Mouse (Mus musculus) brain, adult 2 months (tissue): ENCODE data around the gene Apon.
"Not testable (repeated sequence)": the region's sequence is repeated elsewhere in the genome, so short reads cannot be mapped to it uniquely, and the experiment has no call there.

Experiments used
- DNase-seq: peaks from one replicate; pipeline ENCODE4 v3.0.0; 2011; ENCODE audit warnings: low read depth, low spot score

Gene Apon

GRCm38 (mm10) chr10:128232420-128232985 lies 21.4 kb upstream of the Apon start:
- peak; percentile 95 for DNase-seq

DNA sequence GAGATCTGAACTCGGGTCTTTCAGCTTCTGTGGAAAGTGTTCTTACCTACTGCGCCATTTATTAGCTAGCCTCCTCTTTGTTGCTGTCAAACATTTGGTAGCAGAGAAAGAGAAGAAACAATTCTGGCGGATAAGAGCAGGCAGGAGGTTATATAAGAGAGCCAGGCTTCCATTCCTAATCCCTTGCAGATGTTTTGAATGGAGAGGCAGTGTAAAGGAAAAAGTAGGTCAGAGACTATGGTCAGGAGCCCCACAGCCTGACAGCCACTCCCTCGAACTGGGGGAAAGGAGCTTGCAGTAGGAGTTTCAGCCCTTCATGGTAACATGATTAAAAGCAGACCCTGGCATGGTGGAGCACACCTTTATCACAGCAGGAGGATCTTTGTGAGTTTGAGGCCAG lies 17.6 kb upstream of the Apon start:
- DNase-seq = peak; percentile 29

- peak; percentile 71 for DNase-seq
These were observed 16.0 kb upstream of the Apon start for GRCm38 (mm10) chr10:128237807-128238480.

GRCm38 (mm10) chr10:128239140-128239539 lies 14.8 kb upstream of the Apon start:
- DNase-seq = no peak

DNA sequence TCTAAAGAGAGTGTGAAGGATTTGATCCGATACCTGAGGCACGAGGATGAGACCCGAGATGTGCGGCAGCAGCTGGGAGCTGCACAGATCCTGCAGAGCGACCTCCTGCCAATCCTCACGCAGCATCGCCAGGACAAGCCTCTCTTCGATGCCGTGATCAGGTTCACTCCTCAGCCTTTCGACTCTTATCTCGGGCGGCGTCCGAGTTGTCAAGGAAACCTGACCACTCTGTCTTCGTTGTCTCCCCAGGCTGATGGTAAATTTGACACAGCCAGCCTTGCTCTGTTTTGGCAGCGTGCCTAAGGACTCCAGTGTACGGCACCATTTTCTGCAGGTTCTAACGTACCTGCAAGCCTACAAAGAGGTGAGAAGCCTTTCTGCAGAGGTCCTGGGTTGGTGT lies 13.8 kb upstream of the Apon start:
- DNase-seq = no peak

DNA sequence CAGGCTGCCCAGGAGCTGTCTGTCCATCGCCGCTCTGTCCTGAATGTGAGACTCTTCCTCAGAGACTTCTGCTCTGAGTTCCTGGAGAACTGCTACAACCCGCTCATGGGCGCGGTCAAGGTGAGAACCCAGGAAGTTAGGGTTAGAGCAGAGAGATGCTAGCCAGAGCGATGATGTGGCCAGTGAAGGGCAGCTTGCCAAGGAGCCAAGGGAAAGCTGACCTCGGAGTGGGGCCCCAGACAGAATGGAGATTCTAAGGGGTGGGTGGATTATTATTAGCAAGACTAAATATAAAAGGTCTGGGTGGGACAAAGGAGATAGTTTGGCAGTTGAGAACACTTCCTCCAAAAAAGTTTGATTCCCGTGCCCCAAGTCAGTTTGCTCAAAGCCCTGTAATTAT lies 10.6 kb upstream of the Apon start:
- DNase-seq = no peak

GRCm38 (mm10) chr10:128244121-128244520 lies 9.8 kb upstream of the Apon start:
- no peak for DNase-seq

GRCm38 (mm10) chr10:128247020-128247732 lies 6.7 kb upstream of the Apon start:
- DNase-seq = no peak

GRCm38 (mm10) chr10:128250565-128250964 lies 3.3 kb upstream of the Apon start:
- no peak for DNase-seq

GRCm38 (mm10) chr10:128255925-128256324 lies 2.0 kb downstream of the Apon start:
- no peak for DNase-seq

DNA sequence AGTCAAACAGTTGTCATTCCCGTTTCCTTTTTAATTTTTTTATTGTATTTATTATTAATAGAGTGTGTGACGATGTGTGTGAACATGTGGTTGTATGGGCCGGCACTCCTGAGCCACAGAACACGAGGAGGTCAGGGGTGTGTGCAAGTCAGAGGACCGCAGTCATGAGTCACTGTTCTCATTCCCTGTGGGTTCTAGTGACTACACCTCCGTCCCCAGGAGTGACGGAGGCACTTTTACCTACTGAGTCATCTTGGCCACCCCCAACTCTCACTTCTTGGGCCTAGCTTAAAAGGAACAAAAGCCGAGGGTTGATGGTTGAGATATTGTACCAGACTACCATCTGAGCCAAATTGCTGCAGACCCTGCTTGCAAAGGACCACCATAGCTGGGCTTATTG lies 2.4 kb downstream of the Apon start:
- DNase-seq = peak; percentile 56

DNA sequence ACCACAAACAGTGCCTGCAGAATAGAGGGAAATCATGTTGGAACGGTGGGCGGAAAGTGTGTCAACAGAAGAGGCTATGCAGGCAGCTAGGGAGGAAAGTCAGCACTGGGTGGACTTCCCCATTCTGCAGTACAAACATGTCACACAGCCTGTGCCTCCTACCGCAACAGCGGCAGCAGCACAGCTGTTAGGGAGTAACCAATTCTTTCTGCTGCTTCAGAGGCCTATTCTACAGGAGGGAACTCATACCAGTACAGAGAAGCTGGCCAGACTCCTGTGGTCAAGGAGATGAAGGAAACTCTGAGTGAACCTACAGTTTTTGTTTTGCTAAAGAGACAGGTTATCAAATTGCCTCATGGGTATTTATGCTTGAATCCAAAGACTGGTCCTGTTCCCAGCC lies 5.1 kb downstream of the Apon start:
- peak; percentile 44 for DNase-seq

DNA sequence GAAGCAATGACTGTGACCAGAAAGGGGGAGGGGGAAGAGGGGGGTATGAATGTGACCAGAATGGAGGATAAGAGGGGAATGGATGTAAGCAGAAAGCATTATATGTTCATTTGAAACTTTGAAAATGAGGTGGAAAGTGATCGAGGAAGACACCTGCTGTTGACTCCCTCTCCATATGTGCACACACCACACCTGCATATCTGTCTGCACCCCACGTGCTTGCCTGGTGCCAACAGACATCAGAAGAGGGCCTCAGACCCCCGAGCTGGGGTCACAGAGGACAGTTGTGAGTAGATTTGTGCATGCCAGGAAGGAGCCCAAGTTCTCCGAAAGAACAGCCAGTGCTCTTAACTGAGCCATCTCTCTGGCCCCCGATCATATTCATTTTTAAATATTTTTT lies 6.0 kb downstream of the Apon start:
- DNase-seq = no peak

GRCm38 (mm10) chr10:128260376-128260775 lies 6.5 kb downstream of the Apon start:
- DNase-seq = not testable (repeated sequence)

DNA sequence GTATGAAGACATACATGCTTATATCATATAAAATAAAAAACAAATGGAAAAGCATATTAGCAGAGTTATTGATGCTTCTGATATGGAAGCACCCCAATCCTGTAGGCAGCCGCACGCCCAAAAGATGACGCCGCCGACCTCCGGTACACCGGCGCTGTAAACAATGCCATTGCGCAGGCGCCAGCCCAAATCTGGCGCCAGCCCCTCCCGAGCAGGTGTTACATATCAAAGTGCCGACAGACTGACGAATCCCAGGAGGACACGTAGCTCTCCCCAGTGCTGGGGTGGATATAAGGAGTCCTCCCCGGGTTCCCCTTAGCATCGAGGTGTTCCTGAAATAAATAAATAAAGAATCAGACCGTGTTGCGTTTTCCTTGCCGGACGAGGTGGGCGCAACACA lies 8.4 kb downstream of the Apon start:
- no peak for DNase-seq

DNA sequence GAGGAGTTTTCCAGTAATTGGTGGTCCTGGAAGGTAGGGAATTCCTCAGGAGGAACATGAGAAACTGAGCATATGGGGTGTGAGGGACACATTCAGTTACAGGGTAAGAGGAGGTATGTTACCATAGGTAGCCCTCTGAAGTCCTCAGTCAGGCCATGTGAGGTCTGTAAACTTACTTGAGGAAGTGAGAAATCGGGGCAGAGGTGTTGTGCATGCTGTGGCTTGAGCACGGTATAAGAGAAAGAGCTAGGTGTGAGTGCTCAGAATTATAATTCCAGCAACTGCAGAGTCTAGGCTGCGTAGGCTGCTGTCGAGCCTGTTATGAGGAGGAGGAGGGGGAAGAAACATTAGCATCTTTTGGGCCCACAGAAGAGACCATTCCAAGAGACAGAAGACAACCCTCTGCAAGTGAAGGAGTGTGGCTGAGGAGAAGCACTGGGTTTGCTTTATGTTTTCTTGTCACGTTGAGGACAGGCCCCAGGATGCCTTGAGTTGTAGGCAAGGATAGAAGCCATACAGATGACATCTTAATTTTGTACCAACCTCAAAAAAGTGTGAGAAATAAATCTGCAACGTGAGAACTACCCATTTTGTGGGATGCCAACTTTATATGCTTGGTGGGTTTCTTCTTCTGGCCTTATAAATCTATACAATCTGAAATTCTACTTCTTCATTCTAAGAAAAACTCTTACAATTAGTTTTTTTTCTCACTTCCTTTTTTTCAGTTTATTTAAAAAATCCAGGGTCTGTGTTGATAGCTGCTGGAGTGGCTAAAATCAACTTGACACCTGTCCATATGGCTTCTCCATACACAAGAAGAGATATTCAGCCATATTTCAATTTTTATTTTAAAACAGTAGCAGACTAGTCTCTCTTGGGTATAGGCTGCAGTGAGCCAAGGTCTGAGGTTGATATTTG lies 9.8 kb downstream of the Apon start:
- peak; percentile 33 for DNase-seq

GRCm38 (mm10) chr10:128268371-128268770 lies 14.5 kb downstream of the Apon start, which contains the start of gene Apof:
TSS of gene Apof (plus strand) at chr10:128268671.
- no peak for DNase-seq

DNA sequence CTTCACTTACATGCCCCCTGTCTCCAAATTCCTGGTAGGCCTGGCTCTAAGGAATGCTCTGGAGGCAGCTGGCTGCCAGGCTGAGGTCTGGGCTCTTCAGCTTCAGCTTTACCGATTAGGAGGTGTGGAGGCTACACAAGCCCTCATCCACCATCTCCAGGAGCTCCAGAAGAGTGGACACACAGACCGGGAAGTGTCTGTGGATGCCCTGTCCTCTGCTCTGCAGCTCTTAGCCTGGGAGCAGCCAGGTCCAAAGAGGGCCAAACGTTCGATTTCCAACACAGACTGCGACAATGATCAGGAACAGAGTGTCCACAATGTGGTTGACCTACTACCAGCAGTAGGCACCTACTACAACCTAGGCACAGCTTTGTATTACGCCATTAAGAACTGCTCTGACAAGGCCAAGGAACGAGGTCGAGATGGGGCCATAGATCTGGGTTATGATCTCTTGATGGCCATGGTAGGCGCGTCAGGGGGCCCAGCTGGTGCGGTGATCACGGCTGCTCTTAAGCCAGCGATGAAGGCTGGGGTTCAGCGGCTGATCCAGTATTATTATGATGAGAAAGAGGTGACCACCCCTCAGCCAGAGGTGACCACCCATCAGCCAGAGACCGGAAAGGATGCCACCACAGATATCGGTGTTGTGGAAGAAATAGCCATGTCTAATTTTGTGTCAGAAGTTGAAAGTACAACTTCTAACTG lies 15.5 kb downstream of the Apon start:
- DNase-seq = no peak

GRCm38 (mm10) chr10:128270287-128270841 lies 16.5 kb downstream of the Apon start, which contains the start of gene Stat2:
TSS of gene Stat2 (plus strand) at chr10:128270559.
- DNase-seq = peak; percentile 100

DNA sequence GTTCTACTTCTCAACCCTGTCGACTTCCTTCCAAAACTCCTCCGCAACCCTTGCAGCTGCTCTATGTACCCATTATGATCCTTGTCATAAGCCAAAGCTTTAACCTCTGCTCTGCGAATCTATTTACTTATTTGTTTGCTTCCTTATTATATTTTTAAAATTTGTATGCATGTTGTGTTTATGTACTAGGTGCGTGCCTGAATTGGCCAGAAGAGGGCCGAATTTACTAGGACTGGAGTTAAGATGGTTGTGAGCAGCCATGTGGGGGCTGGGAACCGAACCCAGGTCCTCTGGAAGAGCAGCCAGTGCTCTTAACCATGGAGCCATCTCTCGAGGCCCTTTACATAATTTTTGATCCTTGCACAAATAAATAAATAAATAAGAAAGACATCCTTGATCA lies 17.0 kb downstream of the Apon start:
- no peak for DNase-seq

DNA sequence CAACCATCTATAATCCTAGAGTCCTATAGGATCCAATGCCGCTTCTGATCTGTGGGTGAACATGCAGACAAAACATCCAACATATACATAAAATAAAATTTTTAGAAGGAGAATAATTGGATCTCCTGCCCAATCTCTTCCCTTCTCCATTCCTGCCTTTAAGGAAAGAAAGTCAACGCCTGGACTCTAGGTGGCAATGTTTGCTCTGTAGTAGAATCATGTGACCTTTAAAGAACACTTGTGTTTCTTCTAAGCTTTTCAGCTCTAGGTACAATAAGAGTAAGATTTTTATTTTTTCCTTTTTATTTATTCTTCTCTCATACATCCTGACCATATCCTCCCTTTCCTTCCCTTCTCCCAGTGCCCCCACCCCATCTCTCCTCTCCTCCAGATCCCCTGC lies 18.0 kb downstream of the Apon start:
- peak; percentile 57 for DNase-seq
